Mouse (Mus musculus): Measurements from ENCODE around the gene Rsad2. TPM values are rescaled to one million over a fixed set of nuclear protein-coding genes. Genes with fewer than 3 reads are reported as not detected.
A peak's percentile ranks its signal among the peaks of the same experiment; 100 is the strongest.

Gene Rsad2
- polyA plus RNA-seq, 1 experiment from 2014 or later, result 0.88 TPM

DNA sequence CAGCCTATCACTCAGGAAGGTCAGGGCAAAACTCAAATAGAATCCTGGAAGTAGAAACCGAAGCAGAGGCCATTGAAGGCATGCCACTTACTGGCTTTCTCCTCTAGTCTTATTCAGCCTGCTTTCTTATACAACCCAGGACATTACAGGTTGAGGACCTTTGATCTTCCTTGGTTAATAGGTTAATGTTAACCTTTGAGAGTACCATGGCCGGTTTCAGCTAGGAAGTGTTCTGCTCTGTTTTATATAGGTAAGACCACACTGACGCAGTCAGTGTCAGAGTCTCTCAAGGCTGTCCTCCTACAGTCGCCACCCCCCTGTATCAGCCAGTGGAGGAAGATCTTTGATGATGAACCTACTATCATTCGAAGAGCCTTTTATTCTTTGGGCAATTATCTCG is 17.5 kb upstream of the Rsad2 start:
- ATAC-seq, result no peak
- H3K9ac ChIP-seq (ENCODE audit: low read depth, low read length), result no peak overlapping the region
- no peaks in the 10 kb centered on the region for H3K27me3 ChIP-seq (replicated peaks; ENCODE audit: control insufficient read depth, insufficient read depth, low read length)
- no peak overlapping the region for H3K4me3 ChIP-seq (ENCODE audit: low read length)
- H3K9me3 ChIP-seq (ENCODE audit: control insufficient read depth, low read length), result no peaks in the 10 kb centered on the region
- no peak overlapping the region for H3K4me2 ChIP-seq (ENCODE audit: low read length)
- peaks cover 10% of the 10 kb centered on the region for H3K4me1 ChIP-seq (ENCODE audit: control insufficient read depth, insufficient read depth, low read depth, low read length)
- WGBS, result 89% methylated on average over 6 of the region's 6 CpGs
- H3K27ac ChIP-seq (ENCODE audit: low read depth, low read length), result no peak overlapping the region
- peaks cover 6% of the 10 kb centered on the region for H3K36me3 ChIP-seq (ENCODE audit: control insufficient read depth, insufficient read depth, low read length)

DNA sequence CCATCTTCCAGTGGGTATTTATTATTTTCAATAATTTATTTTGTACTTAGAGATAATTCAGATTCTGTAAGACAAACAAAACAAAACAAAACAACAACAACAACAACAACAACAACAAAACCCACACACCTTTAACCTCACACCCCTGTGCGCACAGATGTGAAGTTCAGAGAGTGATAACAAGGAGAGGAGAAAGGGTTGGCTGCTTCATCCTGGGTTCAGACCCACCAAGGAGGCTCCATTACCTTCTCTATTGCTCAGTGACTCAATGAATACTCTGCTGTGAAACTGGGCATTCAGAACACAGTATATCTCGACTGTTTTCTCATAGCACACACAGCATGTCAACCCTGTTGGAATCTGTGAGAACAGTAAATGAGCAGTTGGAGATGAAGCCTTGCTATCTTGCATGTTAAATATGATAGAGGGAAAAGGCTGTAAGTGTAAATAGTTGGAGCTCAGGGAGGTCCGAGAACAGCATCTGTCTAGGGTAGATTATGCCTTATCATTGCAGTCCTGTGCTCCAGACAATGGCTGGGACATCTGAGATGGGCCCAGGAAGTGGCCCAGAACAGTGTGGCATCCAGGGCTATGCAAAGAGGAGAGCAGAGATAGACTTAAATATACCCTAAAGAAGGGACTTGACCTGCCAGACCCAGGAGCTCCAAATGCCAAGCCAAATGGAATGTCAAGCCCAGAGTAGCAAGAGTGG is 16.7 kb upstream of the Rsad2 start:
- 94% methylated on average over 3 of the region's 3 CpGs for WGBS
- ATAC-seq, result no peak
- H3K27ac ChIP-seq (ENCODE audit: low read depth, low read length), result no peak overlapping the region
- no peak overlapping the region for H3K4me2 ChIP-seq (ENCODE audit: low read length)
- H3K27me3 ChIP-seq (replicated peaks; ENCODE audit: control insufficient read depth, insufficient read depth, low read length), result no peaks in the 10 kb centered on the region
- no peak overlapping the region for H3K9ac ChIP-seq (ENCODE audit: low read depth, low read length)
- peaks cover 12% of the 10 kb centered on the region for H3K4me1 ChIP-seq (ENCODE audit: control insufficient read depth, insufficient read depth, low read depth, low read length)
- H3K36me3 ChIP-seq (ENCODE audit: control insufficient read depth, insufficient read depth, low read length), result peaks cover 3% of the 10 kb centered on the region
- H3K9me3 ChIP-seq (ENCODE audit: control insufficient read depth, low read length), result no peaks in the 10 kb centered on the region
- no peak overlapping the region for H3K4me3 ChIP-seq (ENCODE audit: low read length)

DNA sequence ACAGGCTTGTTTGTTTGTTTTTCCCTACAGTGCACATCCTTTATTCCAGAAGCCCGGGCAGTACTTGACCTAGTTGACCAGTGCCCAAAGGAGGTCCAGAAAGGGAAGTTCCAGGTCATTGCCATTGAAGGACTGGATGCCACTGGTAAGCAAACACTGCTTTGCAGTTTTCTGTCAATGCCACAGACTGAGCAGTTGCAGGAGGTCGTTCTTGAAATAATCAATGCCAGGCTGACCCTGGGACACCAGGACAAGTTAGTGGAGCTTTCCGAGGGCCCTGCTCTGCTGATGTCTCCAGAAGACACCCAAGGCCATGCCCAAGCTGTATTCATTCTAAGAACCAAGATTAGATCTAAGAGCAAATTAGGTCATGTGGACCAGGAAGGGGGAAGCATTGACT is 15.1 kb upstream of the Rsad2 start:
- Histone ChIP-seq H3K4me2 (ENCODE audit: low read length) (no peak overlapping the region; the same call in 1 of the 2 replicates), H3K9me3 (ENCODE audit: control insufficient read depth, low read length) (no peaks in the 10 kb centered on the region), H3K36me3 (ENCODE audit: control insufficient read depth, insufficient read depth, low read length) (peaks cover 2% of the 10 kb centered on the region)

DNA sequence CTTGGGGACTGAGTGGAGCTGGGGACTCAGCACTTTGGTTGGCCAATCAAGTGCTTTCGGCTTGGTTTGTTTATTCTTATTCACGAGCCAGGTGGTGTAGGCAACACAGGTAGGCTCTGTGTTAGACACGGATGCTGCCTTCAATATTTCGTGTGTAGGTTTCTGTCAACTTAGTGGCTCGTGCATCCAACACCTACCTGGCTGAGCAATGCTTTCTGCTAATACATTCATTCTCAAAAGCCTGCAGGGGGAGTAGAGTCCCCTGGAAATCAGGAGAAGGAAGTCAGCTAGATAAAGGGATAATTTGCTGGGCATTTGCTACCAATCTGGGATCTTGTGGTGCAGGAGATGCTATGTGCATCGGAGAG is 13.8 kb upstream of the Rsad2 start:
- Histone ChIP-seq H3K27ac (ENCODE audit: low read depth, low read length) (peak overlapping the region; percentile 96), H3K4me2 (ENCODE audit: low read length) (peak overlapping the region; percentile 93), H3K9me3 (ENCODE audit: control insufficient read depth, low read length) (no peaks in the 10 kb centered on the region), H3K4me1 (ENCODE audit: control insufficient read depth, insufficient read depth, low read depth, low read length) (peaks cover 12% of the 10 kb centered on the region), H3K27me3 (replicated peaks; ENCODE audit: control insufficient read depth, insufficient read depth, low read length) (no peaks in the 10 kb centered on the region), H3K36me3 (ENCODE audit: control insufficient read depth, insufficient read depth, low read length) (peaks cover 2% of the 10 kb centered on the region), H3K4me3 (ENCODE audit: low read length) (peak overlapping the region; percentile 70), H3K9ac (ENCODE audit: low read depth, low read length) (peak overlapping the region; percentile 96)
- 10% methylated on average over 6 of the region's 6 CpGs for WGBS
- ATAC-seq, result peak; percentile 70

More for the DNA sequence above, 15.1 kb upstream of the Rsad2 start:
- Histone ChIP-seq H3K4me1 (ENCODE audit: control insufficient read depth, insufficient read depth, low read depth, low read length) (peaks cover 12% of the 10 kb centered on the region), H3K27me3 (replicated peaks; ENCODE audit: control insufficient read depth, insufficient read depth, low read length) (no peaks in the 10 kb centered on the region), H3K4me3 (ENCODE audit: low read length) (no peak overlapping the region), H3K9ac (ENCODE audit: low read depth, low read length) (no peak overlapping the region), H3K27ac (ENCODE audit: low read depth, low read length) (no peak overlapping the region)
- no peak for ATAC-seq
- WGBS, result 78% methylated on average over 3 of the region's 3 CpGs

DNA sequence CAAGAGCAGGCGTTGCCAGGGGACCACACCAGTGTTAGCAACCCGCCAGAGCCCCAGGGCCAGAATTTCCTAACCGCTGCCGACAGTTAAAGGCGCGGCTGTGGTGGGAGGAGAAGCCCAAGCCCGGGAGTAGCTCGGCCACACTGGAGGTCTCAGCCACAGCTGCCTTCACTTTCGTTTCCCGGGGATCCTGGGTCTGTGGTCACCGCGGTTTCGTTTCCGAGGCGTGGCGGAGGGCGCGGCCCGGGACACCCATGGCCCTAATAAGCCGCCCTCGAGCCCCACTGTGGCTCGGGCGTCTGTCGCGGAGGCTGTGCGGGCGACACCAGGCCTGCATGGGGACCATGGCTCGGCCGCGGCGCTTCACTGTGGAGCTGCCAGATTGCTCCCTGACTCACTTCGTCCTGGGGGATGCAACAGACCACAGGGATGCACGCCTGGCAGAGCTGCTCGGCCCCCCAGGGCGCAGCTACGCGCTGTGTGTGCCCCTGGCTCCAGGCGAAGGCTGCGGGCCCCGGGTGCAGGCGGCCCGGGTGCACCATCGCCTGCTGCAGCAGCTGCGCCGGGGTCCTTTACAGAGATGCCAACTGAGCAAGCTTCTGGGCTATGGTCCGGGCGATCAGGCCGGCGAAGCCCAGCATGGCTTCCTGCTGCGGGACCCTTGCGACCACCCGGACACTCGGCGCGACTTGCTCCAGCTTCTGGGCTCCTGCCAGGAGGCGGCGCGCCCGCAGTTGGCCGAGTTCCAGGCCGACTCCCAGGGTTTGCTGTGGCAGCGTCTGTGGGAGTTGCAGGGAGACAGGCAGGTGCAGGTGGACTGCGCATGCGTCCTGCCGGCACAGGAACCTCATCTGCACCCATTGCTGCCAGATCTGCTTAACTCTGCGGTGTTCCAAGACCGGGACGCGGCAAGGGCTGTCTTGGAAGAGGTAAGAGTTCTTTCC is 13.1 kb upstream of the Rsad2 start, which contains the start of gene Cmpk2:
Cmpk2 (plus strand) TSS at position 107 of the 944 bp plus-strand sequence.
- H3K27ac ChIP-seq (ENCODE audit: low read depth, low read length), result peak within 1 kb of the TSS; percentile 96
- H3K4me3 ChIP-seq (ENCODE audit: low read length), result peak within 1 kb of the TSS; percentile 70
- H3K27me3 ChIP-seq (replicated peaks; ENCODE audit: control insufficient read depth, insufficient read depth, low read length), result no peaks in the 10 kb centered on the region
- peak; percentile 90 for ATAC-seq
- peaks cover 12% of the 10 kb centered on the region for H3K4me1 ChIP-seq (ENCODE audit: control insufficient read depth, insufficient read depth, low read depth, low read length)
- H3K36me3 ChIP-seq (ENCODE audit: control insufficient read depth, insufficient read depth, low read length), result peaks cover 2% of the 10 kb centered on the region
- peak within 1 kb of the TSS; percentile 96 for H3K9ac ChIP-seq (ENCODE audit: low read depth, low read length)
- peak within 1 kb of the TSS; percentile 93 for H3K4me2 ChIP-seq (ENCODE audit: low read length)
- no peaks in the 10 kb centered on the region for H3K9me3 ChIP-seq (ENCODE audit: control insufficient read depth, low read length)
- WGBS, result under 1% methylated on average over 63 of the region's 69 CpGs

DNA sequence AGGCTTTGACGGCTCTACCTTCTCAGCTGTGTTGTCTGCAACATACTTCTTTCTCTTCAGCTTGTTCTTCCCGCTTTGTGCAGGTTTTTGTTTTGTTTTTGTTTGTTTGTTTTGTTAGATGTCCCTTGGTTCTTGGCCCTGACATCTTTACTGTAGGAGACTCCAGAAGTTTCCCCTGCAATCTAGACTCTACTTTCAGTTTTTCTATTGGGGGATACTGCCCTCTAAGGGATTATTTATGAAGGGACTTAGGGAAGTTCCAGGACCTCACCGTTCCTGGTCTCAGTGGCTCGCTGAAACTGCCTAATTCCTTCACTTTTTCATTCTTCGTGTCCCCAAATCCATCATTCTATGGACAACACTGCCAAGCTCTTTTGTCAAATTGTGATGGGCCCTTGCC is 9.3 kb upstream of the Rsad2 start:
- Histone ChIP-seq H3K27ac (ENCODE audit: low read depth, low read length) (no peak overlapping the region), H3K9ac (ENCODE audit: low read depth, low read length) (no peak overlapping the region), H3K4me2 (ENCODE audit: low read length) (no peak overlapping the region), H3K4me3 (ENCODE audit: low read length) (no peak overlapping the region), H3K27me3 (replicated peaks; ENCODE audit: control insufficient read depth, insufficient read depth, low read length) (no peaks in the 10 kb centered on the region), H3K4me1 (ENCODE audit: control insufficient read depth, insufficient read depth, low read depth, low read length) (peaks cover 8% of the 10 kb centered on the region), H3K36me3 (ENCODE audit: control insufficient read depth, insufficient read depth, low read length) (no peaks in the 10 kb centered on the region), H3K9me3 (ENCODE audit: control insufficient read depth, low read length) (no peaks in the 10 kb centered on the region)
- ATAC-seq, result no peak
- WGBS, result 58% methylated on average over 5 of the region's 5 CpGs

DNA sequence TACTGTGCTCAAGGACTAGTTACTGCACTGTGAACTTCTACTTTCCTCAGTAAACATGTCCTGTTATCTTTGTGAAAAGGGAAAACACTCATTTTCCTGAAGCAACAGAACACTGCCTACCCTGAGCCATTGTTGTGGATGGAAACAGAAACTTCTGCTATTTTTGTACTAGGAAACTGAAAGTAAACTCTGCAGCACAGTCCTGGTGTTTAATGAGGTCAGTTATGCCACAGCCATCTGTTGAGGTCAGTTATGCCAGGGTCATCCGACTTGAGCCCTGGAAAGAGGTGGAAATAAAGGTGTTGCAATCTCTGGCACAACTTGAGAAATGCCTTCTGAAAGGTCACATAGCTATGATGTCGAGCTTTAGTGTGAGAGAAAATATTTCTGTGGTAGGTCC is 3.8 kb upstream of the Rsad2 start:
- H3K36me3 ChIP-seq (ENCODE audit: control insufficient read depth, insufficient read depth, low read length), result no peaks in the 10 kb centered on the region
- no peak overlapping the region for H3K4me3 ChIP-seq (ENCODE audit: low read length)
- no peak for ATAC-seq
- peaks cover 7% of the 10 kb centered on the region for H3K4me1 ChIP-seq (ENCODE audit: control insufficient read depth, insufficient read depth, low read depth, low read length)
- WGBS, result 72% methylated on average over 2 of the region's 2 CpGs
- no peaks in the 10 kb centered on the region for H3K9me3 ChIP-seq (ENCODE audit: control insufficient read depth, low read length)
- no peaks in the 10 kb centered on the region for H3K27me3 ChIP-seq (replicated peaks; ENCODE audit: control insufficient read depth, insufficient read depth, low read length)
- H3K4me2 ChIP-seq (ENCODE audit: low read length), result no peak overlapping the region
- H3K27ac ChIP-seq (ENCODE audit: low read depth, low read length), result no peak overlapping the region
- H3K9ac ChIP-seq (ENCODE audit: low read depth, low read length), result no peak overlapping the region

DNA sequence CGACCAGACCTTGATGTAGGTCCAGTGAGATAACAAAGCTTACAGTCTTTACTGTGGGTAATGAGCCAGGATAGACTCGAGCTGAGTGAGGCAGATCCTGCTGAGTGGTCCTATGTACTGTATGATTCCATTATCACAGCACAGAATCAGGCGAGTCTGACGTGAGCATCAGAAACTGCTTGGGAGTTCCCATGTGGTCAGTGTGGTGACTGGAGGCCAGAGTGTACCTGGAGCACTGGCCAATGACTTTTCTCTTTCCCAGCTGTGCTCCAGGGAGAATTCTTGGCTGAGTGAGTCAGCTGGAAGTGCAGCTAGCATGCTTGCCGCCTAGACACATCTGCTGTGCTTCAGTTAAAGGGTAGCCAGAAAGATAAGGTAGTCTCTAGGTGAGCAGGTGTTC is 1.6 kb downstream of the Rsad2 start:
- Histone ChIP-seq H3K27ac (ENCODE audit: low read depth, low read length) (no peak overlapping the region), H3K27me3 (replicated peaks; ENCODE audit: control insufficient read depth, insufficient read depth, low read length) (no peaks in the 10 kb centered on the region), H3K4me3 (ENCODE audit: low read length) (no peak overlapping the region), H3K4me1 (ENCODE audit: control insufficient read depth, insufficient read depth, low read depth, low read length) (peaks cover 7% of the 10 kb centered on the region), H3K4me2 (ENCODE audit: low read length) (no peak overlapping the region), H3K9ac (ENCODE audit: low read depth, low read length) (no peak overlapping the region), H3K9me3 (ENCODE audit: control insufficient read depth, low read length) (no peaks in the 10 kb centered on the region), H3K36me3 (ENCODE audit: control insufficient read depth, insufficient read depth, low read length) (no peaks in the 10 kb centered on the region)
- ATAC-seq, result no peak
- WGBS, result 49% methylated on average over 5 of the region's 5 CpGs

DNA sequence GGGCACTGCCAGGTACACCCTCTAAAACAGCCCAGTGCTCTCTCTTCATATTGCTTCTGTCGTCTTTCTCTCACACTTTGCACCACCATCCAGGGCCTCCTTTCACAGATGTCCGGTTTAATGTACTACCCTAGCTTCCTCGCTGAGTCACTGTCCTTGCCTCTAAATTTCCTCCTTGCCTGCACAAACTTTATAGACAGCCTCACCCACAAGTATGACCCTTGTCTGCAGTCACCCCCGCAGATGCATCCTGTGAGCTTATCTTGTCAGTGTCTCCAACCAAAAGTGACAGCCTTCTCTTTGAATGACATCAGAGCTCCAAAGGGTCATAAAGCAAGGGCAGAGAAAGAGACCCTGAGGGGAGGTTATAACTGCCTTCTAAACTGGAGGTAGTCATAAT is 3.3 kb downstream of the Rsad2 start:
- 81% methylated on average over 4 of the region's 4 CpGs for WGBS
- no peak for ATAC-seq
- Histone ChIP-seq H3K27ac (ENCODE audit: low read depth, low read length) (no peak overlapping the region), H3K27me3 (replicated peaks; ENCODE audit: control insufficient read depth, insufficient read depth, low read length) (no peaks in the 10 kb centered on the region), H3K4me2 (ENCODE audit: low read length) (no peak overlapping the region), H3K36me3 (ENCODE audit: control insufficient read depth, insufficient read depth, low read length) (no peaks in the 10 kb centered on the region), H3K4me1 (ENCODE audit: control insufficient read depth, insufficient read depth, low read depth, low read length) (peaks cover 7% of the 10 kb centered on the region), H3K9ac (ENCODE audit: low read depth, low read length) (no peak overlapping the region), H3K4me3 (ENCODE audit: low read length) (no peak overlapping the region), H3K9me3 (ENCODE audit: control insufficient read depth, low read length) (no peaks in the 10 kb centered on the region)

Data from hindbrain, embryonic 16.5 days (tissue).